Mouse (Mus musculus) retina, embryonic 14.5 days (tissue): ENCODE data around the gene Tnfaip8l3.
"Not testable (repeated sequence)": the region's sequence is repeated elsewhere in the genome, so short reads cannot be mapped to it uniquely, and the experiment has no call there.

ENCODE experiments used
- DNase-seq: peaks from one replicate; pipeline ENCODE4 v3.0.0-alpha.2; 2015; ENCODE audit warnings: low spot score

Gene Tnfaip8l3

GRCm38 (mm10) chr9:54068032-54068649, at the start of gene Tnfaip8l3:
Gene Tnfaip8l3, minus strand, starts transcription at chr9:54068388.
- peak; percentile 60 for DNase-seq

- DNase-seq, result peak; percentile 59
Measured at GRCm38 (mm10) chr9:54112726-54113125, 44.5 kb upstream of the Tnfaip8l3 start.

- no peak for DNase-seq
Measured at GRCm38 (mm10) chr9:54098636-54099035, 30.4 kb upstream of the Tnfaip8l3 start.

- no peak for DNase-seq
Measured at GRCm38 (mm10) chr9:54097091-54097490, 28.9 kb upstream of the Tnfaip8l3 start.

- no peak for DNase-seq
Measured at GRCm38 (mm10) chr9:54084245-54084644, 16.1 kb upstream of the Tnfaip8l3 start.

- DNase-seq, result no peak
Measured at GRCm38 (mm10) chr9:54077740-54078139, 9.6 kb upstream of the Tnfaip8l3 start.

- no peak for DNase-seq
Measured at GRCm38 (mm10) chr9:54074901-54075300, 6.7 kb upstream of the Tnfaip8l3 start.

- no peak for DNase-seq
Measured at GRCm38 (mm10) chr9:54073688-54074087, 5.5 kb upstream of the Tnfaip8l3 start.

- DNase-seq, result no peak
Measured at GRCm38 (mm10) chr9:54071474-54072095, 3.4 kb upstream of the Tnfaip8l3 start.

- no peak for DNase-seq
Measured at GRCm38 (mm10) chr9:54069204-54069603, 1.0 kb upstream of the Tnfaip8l3 start.

- DNase-seq, result peak; percentile 74
Measured at GRCm38 (mm10) chr9:54068777-54069176, 589 bp upstream of the Tnfaip8l3 start.

GRCm38 (mm10) chr9:54067642-54068031, 551 bp downstream of the Tnfaip8l3 start:
- DNase-seq, result no peak

- DNase-seq, result no peak
Measured at GRCm38 (mm10) chr9:54064836-54065235, 3.4 kb downstream of the Tnfaip8l3 start.

- no peak for DNase-seq
Measured at GRCm38 (mm10) chr9:54063655-54064054, 4.5 kb downstream of the Tnfaip8l3 start.

GRCm38 (mm10) chr9:54061666-54062065, 6.5 kb downstream of the Tnfaip8l3 start:
- no peak for DNase-seq

GRCm38 (mm10) chr9:54051298-54052068, 16.7 kb downstream of the Tnfaip8l3 start:
- DNase-seq, result no peak

- DNase-seq, result no peak
Measured at GRCm38 (mm10) chr9:54048978-54049377, 19.2 kb downstream of the Tnfaip8l3 start.

- DNase-seq, result peak; percentile 7
Measured at GRCm38 (mm10) chr9:54043067-54043466, 25.1 kb downstream of the Tnfaip8l3 start.

- no peak for DNase-seq
Measured at GRCm38 (mm10) chr9:54037717-54038116, 30.5 kb downstream of the Tnfaip8l3 start.

GRCm38 (mm10) chr9:54034691-54035090, 33.5 kb downstream of the Tnfaip8l3 start:
- DNase-seq, result no peak

- DNase-seq, result no peak
Measured at GRCm38 (mm10) chr9:54022795-54023194, 45.4 kb downstream of the Tnfaip8l3 start.

GRCm38 (mm10) chr9:53994528-53994927, 73.7 kb downstream of the Tnfaip8l3 start:
- DNase-seq, result no peak

GRCm38 (mm10) chr9:53992567-53992966, 75.6 kb downstream of the Tnfaip8l3 start:
- DNase-seq, result not testable (repeated sequence)
